Mouse (Mus musculus): Measurements from ENCODE around the gene Itpr1.

Itpr1 gene

DNA sequence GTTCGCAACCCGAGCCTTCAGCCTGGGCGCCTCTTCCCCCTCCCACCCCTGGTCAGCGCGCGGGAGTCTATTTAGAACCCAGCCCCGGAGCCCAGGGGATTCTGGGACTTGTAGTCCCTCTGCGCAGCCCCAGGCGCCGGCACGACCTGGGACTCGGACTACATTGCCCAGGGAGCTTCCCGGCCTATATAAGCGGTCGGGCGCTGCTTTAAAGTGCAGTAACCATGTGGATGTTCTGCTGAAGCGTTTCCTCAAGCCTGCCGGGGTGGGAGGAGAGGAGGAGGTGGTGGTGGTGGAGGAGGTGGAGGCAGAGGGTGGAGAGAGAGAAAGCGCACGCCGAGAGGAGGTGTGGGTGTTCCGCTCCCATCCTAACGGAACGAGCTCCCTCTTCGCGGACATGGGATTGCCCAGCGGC lies at the start of gene Itpr1:
Gene Itpr1 (plus strand): TSS at position 216 of the 415 bp plus-strand sequence.
- peak; percentile 98 to 100 for DNase-seq (ENCODE audit: inconsistent age in 2 of 2, low spot score in 1 of 2)

DNA sequence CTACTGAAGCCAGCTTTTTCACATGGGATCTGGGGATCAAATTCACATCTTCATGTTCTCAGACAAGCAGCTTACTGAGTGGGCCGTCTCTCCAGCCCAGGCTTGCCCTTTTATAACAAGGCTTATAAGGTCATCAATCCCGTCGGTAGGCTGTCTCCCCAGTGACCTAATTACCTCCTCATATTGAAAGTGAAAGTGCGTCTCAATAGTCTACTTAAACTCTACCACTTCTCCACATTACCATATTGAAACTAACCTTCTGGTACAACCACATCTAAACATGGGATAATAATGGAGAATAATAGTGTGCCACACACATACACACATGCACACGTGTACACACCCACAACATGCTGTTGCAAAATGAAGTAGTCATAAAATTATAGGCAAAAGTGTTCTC lies 48.0 kb upstream of the Itpr1 start:
- peak in 1 of 2 experiments; percentile 69 for DNase-seq (ENCODE audit: inconsistent age in 2 of 2, low spot score in 1 of 2)

DNA sequence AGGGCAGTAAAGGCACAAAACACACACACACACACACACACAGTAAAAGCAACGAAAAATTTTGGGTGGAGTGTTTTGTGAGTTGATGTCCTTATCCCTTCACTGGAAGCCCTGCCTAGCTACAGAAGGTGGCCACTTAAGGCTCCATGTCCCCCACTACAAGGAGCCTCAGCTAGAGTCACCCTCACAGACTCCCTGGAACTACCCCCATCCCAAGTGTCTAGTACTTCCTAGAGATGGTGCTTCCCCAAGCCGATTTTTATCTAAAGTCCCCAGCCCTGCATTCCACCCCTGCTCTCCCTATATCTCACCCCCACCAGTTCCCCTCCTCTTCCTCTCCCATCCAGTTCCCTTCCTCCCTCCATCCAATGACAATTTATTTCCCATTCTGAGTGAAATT lies 47.3 kb upstream of the Itpr1 start:
- no peak for DNase-seq (ENCODE audit: inconsistent age in 2 of 2, low spot score in 1 of 2)

DNA sequence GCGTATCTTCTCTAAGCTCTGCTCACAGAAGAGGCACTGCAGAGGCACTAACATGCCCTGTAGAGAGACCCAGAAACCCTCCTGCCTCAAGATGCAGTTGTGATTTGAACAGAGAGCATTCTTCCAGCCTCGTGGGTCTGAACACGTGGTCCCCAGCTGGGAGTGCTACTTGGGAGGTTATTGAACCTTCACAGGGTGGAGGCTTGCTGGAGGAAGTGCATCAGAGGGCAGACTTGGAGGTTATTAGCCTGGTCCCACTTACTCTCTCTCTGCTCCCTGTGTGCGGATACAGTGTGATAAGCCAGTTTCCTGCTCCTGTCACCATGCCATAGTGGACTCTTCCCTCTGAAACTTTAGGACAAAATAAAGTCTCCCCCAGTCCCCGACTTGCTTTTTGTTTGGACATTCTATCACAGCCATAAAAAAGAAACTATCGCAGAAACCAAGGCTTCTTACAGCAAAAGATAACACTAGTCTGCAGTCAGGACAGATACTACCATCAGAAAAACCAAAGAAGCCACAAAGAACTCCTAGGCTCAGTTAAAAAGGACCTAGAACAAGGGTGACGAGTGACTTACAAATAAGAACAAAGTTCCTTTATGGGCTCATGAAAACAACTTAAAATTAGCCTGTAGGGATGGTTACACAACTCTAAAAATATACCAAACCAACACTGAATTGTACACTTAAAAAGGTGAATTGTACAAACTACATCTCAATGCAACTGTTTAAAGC lies 44.8 kb upstream of the Itpr1 start:
- DNase-seq (ENCODE audit: inconsistent age in 2 of 2, low spot score in 1 of 2): no peak

DNA sequence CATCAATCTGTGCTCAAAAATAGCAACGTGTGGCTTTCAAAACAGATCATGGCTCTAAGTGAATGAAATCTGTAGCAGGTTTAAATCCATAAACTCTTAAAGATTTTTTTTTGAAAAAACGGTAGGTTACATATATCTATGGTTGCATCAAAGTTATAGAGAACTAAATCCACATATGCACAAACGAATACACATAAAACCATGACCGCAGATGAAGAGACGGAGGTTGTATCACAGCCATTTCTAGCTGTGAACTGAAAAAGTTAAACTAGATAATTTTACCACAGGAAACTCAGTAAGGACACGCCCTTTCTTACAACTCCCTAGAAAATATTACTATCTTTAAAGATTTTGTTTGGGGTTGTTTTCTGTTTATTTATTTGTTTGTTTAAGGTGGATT lies 44.2 kb upstream of the Itpr1 start:
- DNase-seq (ENCODE audit: inconsistent age in 2 of 2, low spot score in 1 of 2): no peak

DNA sequence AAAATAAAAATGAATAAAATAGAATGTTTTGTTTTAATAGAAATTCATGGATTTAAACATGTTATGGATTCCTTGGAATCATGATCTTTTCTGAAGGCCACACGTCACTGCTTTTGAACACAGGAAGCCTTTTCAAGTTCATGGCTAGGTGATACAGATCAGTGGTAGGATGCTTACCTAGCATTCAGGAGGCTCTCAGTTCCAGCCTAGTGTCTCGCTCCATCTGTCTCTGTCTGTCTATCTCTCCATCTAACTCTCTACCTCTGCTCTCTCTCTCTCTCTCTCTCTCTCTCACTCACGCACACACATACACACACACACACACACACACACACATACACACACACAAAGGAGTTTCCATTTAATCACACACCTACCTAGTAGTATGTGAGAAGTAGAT lies 43.4 kb upstream of the Itpr1 start:
- no peak for DNase-seq (ENCODE audit: inconsistent age in 2 of 2, low spot score in 1 of 2)

DNA sequence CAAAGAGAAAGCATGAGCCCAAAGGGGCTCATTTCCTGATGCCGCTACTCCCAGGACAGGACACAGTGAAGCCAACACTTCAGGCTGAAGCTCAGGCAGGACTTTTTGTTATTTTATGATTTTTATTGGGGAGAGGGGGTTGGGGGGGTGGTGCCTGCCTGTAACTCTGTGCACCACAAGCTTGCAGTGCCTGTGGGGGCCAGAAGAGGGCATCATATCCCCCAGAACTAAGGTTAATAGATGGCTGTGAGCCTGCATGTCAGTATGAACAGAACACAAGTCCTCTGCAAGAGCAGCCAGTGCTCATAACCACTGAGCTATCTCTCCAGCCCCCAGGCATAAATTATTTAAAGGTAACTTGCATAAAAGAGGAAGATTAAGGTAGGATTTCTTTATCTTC lies 40.7 kb upstream of the Itpr1 start:
- no peak for DNase-seq (ENCODE audit: inconsistent age in 2 of 2, low spot score in 1 of 2)

DNA sequence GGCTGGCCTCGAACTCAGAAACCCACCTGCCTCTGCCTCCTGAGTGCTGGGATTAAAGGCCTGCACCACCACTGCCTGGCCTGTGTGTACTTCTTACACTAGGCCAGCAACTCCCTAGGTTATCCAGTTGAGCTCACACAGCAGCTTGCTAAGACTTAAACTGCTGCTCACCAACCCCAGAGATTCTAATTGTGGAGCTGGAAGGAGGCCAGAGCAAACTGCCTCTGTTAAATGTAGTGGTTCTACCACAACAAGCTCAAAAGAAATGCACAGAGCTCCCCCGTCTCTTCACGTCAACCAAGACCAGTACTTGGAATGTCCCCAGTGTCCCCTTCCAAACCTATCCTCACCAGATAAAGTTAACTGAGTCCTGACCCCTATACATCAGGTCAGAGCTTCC lies 38.7 kb upstream of the Itpr1 start:
- no peak for DNase-seq (ENCODE audit: inconsistent age in 2 of 2, low spot score in 1 of 2)

DNA sequence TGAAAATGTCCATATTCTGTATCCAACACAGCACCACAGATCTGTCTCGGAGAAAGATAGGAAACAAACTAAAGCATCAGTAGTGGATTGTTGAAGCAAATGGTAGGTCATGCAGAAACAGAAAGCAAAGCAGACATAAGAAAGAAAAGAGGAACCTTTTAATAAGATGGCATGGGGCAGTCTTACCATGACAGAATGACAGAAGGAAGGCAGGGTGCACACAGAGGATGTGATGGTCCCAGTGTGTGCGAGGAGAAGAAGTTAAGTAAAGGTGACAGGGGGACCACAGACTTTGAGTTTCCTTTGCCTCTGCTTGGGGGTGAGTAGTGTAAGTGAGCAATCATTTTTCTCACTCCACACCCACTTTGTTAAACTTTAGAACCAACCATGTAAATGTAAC lies 33.8 kb upstream of the Itpr1 start:
- DNase-seq (ENCODE audit: inconsistent age in 2 of 2, low spot score in 1 of 2): no peak

DNA sequence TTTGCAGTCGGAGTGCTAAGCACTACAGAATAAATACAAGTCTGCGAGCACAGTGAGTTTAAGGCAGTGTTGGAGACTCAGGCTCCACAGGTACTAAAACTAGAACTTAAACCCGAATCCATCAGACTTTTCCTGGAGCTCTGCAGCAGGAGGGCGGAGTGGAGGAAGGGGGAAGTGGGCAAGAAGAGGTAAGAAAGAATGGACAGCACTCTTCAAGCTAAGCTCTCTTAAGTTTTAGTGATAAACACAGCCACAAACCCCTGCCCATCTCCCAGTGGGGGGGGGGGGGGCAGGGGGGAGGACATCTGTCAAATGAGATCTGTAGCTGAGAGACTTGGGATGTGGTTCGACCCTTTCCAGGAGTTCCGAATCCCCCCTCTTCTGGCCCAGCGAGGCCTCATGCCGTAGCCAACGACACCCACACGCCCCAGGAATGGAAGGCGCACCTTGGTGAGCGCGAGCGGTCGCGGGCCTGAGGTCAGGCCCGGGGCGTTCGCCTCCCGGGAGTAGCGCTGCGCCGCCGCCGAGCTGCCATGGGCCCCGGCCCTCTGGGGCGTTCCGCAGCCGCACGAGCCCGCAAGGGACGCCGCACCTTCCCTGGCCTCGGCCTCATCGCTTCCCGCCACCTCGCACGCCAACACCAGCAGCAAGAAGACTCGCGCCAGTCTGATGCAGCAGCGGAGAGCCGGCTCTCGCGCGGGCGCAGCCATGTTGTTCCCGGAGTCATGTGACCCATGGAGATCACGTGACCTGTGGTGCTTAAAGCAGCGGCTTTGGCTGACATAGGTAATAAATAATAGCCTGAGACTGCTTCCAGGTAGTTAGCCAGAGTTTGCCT lies 27.8 kb upstream of the Itpr1 start, which contains the start of gene Sumf1:
Gene Sumf1 (minus strand): TSS at position 736 of the 838 bp plus-strand sequence.
- DNase-seq (ENCODE audit: inconsistent age in 2 of 2, low spot score in 1 of 2): peak; percentile 89 to 96

DNA sequence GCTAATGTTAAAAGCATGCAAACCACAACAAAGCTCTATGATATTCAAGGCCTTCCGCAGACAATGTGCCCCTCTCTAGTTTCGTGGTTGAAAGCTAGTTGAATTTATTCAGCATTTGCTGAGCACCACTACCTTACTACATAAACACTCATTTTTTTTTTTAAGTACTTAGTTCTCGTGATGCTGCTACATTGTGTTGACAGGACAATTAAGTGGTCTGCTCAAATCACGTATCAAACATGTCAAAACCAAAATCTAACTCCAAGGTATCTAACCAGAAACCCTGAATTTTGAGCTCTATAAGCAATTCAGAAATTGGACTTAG lies 27.2 kb upstream of the Itpr1 start:
- no peak for DNase-seq (ENCODE audit: inconsistent age in 2 of 2, low spot score in 1 of 2)

DNA sequence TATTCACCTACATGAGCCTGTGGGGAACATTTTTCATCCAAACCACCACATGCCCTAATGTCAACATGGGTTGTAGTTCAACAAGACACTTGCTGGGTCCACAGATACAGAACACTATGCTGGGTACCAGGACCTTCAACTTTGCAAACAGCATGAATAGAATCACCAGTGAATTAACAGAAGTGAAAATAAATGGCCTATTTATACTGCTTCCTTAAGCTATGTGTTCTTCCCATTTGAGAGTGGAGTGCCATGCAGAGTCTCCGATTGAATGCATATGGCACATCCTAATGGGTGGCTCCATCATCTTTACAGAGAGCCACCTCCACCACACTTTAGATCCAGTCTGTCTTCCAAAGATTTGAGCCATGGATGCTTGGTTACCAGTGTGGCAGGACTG lies 22.2 kb upstream of the Itpr1 start:
- DNase-seq (ENCODE audit: inconsistent age in 2 of 2, low spot score in 1 of 2): no peak

DNA sequence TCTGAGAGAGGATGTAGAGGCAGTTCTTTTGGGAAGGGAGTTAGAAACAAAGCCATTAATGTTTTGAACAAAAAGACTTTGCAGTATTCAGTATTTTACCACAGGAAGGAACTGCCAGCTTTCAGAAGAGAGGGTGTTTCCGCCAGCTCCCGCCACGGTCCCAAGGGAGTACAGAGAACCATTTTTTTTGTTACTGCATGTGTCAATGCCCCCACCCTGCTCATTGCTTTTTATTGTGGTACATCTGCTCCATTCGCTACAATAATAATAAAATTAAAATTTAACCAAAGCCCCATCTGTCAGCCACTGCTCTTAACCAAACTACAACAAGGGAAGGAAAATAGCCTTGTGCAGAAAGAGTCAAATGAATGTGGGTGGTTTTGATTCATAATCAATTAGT lies 20.3 kb upstream of the Itpr1 start:
- no peak for DNase-seq (ENCODE audit: inconsistent age in 2 of 2, low spot score in 1 of 2)

DNA sequence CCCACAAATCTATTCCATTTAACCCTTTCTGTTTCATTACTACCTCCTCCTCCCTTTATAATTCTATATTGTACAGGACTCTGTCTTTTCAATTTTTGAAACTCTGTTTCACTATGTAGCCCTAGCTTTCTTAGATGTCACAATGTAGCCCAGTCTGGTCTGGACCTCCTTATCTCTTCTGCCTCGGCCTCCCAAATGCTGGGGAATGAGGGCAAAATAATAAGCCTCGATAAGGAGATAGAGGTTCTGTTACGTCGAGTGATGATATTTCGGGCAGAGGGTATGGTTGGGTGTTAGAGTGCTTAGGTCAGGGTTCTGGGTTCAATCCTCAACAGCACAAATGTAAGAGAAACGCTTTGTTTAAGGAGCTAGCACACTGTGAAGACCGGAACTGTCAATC lies 16.2 kb upstream of the Itpr1 start:
- DNase-seq (ENCODE audit: inconsistent age in 2 of 2, low spot score in 1 of 2): no peak

DNA sequence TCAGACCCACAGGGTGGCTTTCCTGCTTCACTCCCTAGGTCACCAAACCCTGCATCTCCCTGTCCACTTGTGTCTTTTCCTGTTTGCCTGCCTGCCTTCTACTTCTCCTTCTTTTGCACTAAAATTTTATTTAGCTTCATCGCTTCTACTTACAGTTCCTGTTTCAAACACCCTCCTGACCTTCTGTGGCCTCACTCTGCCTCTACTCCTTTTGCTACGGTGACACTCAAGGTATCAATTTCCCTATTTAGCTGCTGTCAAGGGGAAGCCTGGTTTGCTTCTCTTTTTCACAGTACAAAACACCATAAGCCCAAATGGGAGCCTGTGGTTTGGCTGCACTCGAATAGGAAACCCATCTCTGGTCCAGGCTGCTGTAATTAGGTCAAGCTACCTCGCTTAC lies 15.8 kb upstream of the Itpr1 start:
- no peak for DNase-seq (ENCODE audit: inconsistent age in 2 of 2, low spot score in 1 of 2)

DNA sequence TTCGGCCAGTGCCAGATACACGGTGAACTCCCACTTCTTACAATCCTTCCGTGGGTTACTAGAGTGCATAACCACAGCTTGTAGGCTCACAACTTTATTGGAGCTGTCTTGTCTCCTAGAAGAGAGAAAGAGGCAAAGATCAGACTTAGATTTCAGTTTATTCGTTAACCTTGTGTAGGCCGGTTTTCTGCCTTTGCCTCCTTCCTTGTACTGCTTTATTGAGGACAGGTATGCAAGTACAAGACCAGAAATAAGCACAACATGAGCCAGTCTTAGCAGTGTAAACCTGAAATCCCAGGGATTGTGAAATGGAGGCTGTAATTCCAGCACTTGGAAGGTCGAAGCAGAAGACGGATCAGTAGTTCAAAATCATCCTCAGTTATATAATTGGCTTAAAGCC lies 14.6 kb upstream of the Itpr1 start:
- no peak for DNase-seq (ENCODE audit: inconsistent age in 2 of 2, low spot score in 1 of 2)

DNA sequence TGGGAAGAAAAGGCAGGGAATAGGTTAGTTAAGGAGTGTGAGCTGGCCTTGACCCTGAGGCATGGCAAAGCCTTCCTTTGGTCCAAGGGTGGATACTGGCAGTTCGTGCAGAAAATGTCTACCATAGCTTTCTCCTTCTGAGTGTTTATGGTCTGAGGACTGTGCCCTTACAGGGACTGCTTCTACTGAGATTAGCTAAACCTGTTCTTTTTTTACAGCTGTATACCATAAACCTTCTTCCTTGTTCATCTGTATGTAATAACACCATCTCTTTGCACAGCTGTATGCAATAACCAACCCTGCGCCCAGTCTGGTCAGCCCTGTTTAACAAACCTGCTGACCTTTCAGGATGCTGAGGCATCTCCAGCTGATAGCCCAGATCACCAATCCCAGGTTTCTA lies 8.6 kb upstream of the Itpr1 start:
- DNase-seq (ENCODE audit: inconsistent age in 2 of 2, low spot score in 1 of 2): no peak

DNA sequence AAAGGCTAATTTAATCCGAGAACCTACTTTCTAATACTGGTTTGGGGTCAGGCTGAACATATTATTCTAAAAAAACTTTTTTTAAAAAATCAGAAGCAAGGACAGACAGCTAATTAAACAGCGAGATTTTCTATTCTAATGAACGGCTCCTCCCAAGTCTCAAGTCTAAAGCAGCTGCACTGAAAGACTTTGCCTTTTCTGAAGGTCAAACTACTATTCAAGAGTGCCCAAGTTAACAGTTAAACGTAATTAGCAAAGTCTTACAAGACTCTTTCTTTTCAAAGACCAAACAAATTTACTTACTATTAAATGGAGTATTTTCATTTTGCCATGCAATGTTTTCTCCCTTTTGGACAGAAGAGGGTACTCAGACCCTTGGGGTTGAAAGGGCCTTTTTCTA lies 6.8 kb upstream of the Itpr1 start:
- DNase-seq (ENCODE audit: inconsistent age in 2 of 2, low spot score in 1 of 2): no peak

DNA sequence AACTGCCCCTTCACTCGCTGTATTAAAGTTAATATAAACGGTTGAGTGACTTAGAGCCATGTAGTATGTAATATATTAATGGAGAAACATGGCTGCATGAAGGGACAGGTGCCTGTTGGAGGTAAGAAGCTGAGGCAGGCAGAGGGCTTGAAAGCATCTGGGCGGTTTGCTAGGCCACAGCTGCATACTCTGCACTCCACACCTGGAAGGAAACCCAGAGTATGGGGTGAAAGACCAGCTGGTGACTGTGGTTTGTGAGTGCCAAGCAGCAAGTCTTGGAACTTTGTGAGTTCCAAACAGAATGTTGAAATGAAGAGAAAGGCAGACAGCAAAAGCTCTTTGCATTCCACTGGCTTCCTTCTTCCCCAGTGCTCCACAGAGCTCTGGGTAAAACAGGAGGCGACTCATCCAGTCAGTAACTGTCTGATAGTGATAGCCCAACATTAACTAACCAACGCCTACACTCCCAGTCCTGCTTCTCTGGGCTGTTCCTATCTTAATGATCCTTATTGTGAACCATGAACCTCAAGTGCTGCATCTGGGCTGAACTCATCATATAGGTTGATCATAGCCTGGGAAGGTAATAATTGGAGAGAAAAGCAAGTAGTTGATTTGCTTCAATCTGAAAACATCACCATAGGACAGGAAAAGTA lies 5.9 kb upstream of the Itpr1 start:
- no peak for DNase-seq (ENCODE audit: inconsistent age in 2 of 2, low spot score in 1 of 2)

DNA sequence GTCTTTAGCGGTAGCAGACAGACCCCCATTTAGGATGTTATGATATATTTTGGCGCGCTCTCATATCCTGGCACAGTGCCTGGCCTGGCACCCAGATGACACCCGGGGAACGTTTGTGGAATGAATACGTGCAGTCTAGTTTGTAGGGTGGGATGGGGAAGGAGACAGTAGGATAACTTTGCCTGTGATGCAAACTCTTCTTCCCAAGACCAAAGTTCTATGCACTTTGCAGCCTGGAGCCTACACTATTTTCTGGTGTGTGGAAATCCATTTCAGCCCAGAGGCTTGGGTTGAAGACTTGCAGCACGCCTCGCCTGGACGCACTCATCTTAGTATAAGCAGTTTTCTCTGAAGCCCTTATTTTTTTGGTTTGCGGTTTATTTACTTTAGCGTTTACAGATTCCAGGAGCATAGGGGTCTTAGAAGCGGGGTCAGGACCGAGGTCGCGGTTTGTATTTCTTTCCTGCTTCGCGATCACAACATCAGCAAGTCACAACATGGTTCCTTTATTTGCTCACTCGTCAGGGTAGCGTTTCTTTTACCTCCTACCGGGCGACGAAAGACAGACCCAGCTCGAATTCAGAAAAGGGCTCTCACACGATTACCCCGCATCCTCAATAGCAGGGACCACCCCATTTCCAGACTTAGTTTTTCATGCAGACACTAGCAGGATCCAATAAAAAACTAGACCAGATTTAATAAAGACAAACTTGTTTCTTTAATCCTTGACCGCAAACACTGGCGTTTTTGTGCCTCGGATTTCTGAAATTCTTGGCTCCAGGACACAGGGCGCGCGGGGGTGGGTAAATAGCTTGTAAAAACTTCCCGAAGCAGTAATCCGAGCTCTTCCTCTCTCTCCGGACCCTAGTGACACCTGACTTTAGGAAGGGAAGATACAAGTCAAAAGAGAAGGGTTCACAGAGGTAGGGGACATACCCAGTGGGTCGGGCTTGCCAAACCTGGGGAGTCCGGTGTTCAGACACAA lies 708 bp upstream of the Itpr1 start:
- peak; percentile 37 to 78 for DNase-seq (ENCODE audit: inconsistent age in 2 of 2, low spot score in 1 of 2)

Data from adrenal gland, adult (tissue).